Mouse (Mus musculus) liver, embryonic 11.5 days (tissue): ENCODE measurements at regions not wholly inside any gene's neighbourhood (a gene's known extent, or its start where the extent isn't known, plus 50 kb on each side); places are given as distances from the start of the nearest gene placed in this dataset.

Experiments used
- ATAC-seq: fragments of 200-750 bp; cut with Nextera tagmentation; replicated peaks from 2 replicates; pipeline ENCODE4 v1.8.0; 2017; ENCODE audit warnings: moderate number of reproducible peaks, mild to moderate bottlenecking, moderate TSS enrichment, moderate library complexity; ENCODE audit not compliant: low FRiP score
- DNase-seq: peaks from one replicate; pipeline ENCODE4 v3.0.0-alpha.2; 2017; ENCODE audit warnings: low spot score
- H3K27ac ChIP-seq: fragments of 300-500 bp; sonication (generic); 2 replicates; pipeline ENCODE4 v1.5.1; 2014; ENCODE audit warnings: mild to moderate bottlenecking, low read depth, low read length, control low read depth
- H3K27me3 ChIP-seq: fragments of 300-500 bp; sonication (generic); replicated peaks from 2 replicates; pipeline ENCODE4 v1.6.1; 2014; ENCODE audit warnings: low read length, mixed read lengths; ENCODE audit not compliant: control insufficient read depth, insufficient read depth
- H3K36me3 ChIP-seq: fragments of 300-500 bp; sonication (generic); 2 replicates; pipeline ENCODE4 v1.6.1; 2014; ENCODE audit warnings: mild to moderate bottlenecking, low read length, moderate library complexity, mixed read lengths; ENCODE audit not compliant: control insufficient read depth, insufficient read depth
- H3K4me1 ChIP-seq: fragments of 300-500 bp; sonication (generic); replicated peaks from 2 replicates; pipeline ENCODE4 v1.6.1; 2014; ENCODE audit warnings: low read length, mixed read lengths; ENCODE audit not compliant: control insufficient read depth, insufficient read depth
- H3K4me2 ChIP-seq: fragments of 300-500 bp; sonication (generic); 2 replicates; pipeline ENCODE4 v1.6.1; 2014; ENCODE audit warnings: mild to moderate bottlenecking, control low read depth, moderate library complexity
- H3K4me3 ChIP-seq: fragments of 300-500 bp; sonication (generic); 2 replicates; pipeline ENCODE4 v1.5.1; 2014; ENCODE audit warnings: low read depth, low read length, control low read depth
- H3K9ac ChIP-seq: fragments of 300-500 bp; sonication (generic); 2 replicates; pipeline ENCODE4 v1.6.1; 2014; ENCODE audit warnings: low read depth, low read length, control low read depth
- H3K9me3 ChIP-seq: fragments of 300-500 bp; sonication (generic); 2 replicates; pipeline ENCODE4 v1.6.1; 2016; ENCODE audit warnings: low read length, inconsistent platforms, mixed read lengths; ENCODE audit not compliant: control insufficient read depth
- WGBS: fragments of 180-500 bp; shearing (Covaris S2); extraction: QIAGEN DNeasy Blood & Tissue Kit; methylation state at CpG from one replicate; pipeline ENCODE4 v1.1.7; 2014; 5-methylcytosine and 5-hydroxymethylcytosine counted together

DNA sequence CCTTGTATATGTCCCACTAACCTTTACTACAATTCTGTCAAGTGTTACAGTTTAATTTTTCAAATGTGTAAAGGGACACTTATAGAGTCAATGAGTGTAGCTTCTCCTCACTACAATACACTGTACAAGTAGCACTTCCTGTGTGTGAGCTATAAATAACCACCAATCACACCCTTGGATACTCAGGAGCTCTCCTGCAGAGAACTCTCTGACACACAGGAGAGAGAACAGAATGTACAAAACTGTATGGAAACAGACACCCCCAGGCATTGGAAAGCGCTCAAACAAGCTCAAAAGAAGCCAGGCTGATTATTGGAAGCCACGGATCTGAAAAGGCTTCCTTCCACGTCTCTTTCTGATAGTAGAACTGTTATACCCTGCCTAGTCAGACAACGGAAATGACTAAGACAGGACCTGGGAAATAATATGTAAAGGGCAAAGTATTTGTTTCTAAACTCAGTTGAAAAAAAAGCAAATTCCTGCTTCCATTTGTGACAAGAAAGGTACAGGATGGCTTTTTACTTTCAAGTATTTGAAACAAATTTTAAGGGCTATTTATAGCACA lies 122.9 kb upstream of the Arhgap18 start:
- Histone ChIP-seq H3K27me3 (no peaks in the 10 kb centered on the region), H3K9ac (no peak overlapping the region), H3K4me2 (no peak overlapping the region), H3K36me3 (no peaks in the 10 kb centered on the region), H3K27ac (no peak overlapping the region), H3K4me3 (no peak overlapping the region), H3K4me1 (no peaks in the 10 kb centered on the region), H3K9me3 (no peaks in the 10 kb centered on the region)
- ATAC-seq, result no peak
- DNase-seq, result no peak
- WGBS, result 61% methylated on average over 4 of the region's 4 CpGs

- H3K27ac ChIP-seq, result no peak overlapping the region
- H3K36me3 ChIP-seq, result no peaks in the 10 kb centered on the region
- no peaks in the 10 kb centered on the region for H3K4me1 ChIP-seq
- no peak overlapping the region for H3K9ac ChIP-seq
- no peak overlapping the region for H3K4me2 ChIP-seq
- H3K27me3 ChIP-seq, result no peaks in the 10 kb centered on the region
- DNase-seq, result no peak
- H3K9me3 ChIP-seq, result no peaks in the 10 kb centered on the region
- 87% methylated on average over 5 of the region's 5 CpGs for WGBS
- ATAC-seq, result no peak
- H3K4me3 ChIP-seq, result no peak overlapping the region
Measured at GRCm38 (mm10) chr10:26632266-26632665, 121.0 kb upstream of the Arhgap18 start.

GRCm38 (mm10) chr10:26637459-26637858 lies 115.8 kb upstream of the Arhgap18 start:
- H3K9ac ChIP-seq, result no peak overlapping the region
- no peak overlapping the region for H3K4me2 ChIP-seq
- no peaks in the 10 kb centered on the region for H3K9me3 ChIP-seq
- H3K27me3 ChIP-seq, result no peaks in the 10 kb centered on the region
- no peaks in the 10 kb centered on the region for H3K4me1 ChIP-seq
- H3K36me3 ChIP-seq, result no peaks in the 10 kb centered on the region
- no peak overlapping the region for H3K4me3 ChIP-seq
- WGBS, result 60% methylated on average over 3 of the region's 3 CpGs
- ATAC-seq (no peak), DNase-seq (no peak)
- H3K27ac ChIP-seq, result no peak overlapping the region

- ATAC-seq (no peak), DNase-seq (no peak)
- Histone ChIP-seq H3K4me2 (no peak overlapping the region), H3K9ac (no peak overlapping the region), H3K27ac (no peak overlapping the region), H3K4me1 (no peaks in the 10 kb centered on the region), H3K4me3 (no peak overlapping the region), H3K36me3 (no peaks in the 10 kb centered on the region), H3K9me3 (no peaks in the 10 kb centered on the region), H3K27me3 (no peaks in the 10 kb centered on the region)
- WGBS, result 64% methylated on average over 4 of the region's 4 CpGs
Measured at GRCm38 (mm10) chr10:26638056-26638455, 115.2 kb upstream of the Arhgap18 start.

- Histone ChIP-seq H3K9me3 (no peaks in the 10 kb centered on the region), H3K36me3 (no peaks in the 10 kb centered on the region), H3K27me3 (no peaks in the 10 kb centered on the region), H3K4me2 (no peak overlapping the region), H3K4me1 (no peaks in the 10 kb centered on the region), H3K27ac (no peak overlapping the region), H3K9ac (no peak overlapping the region), H3K4me3 (no peak overlapping the region)
- no peak for ATAC-seq
- DNase-seq, result no peak
- 86% methylated on average over 3 of the region's 3 CpGs for WGBS
Measured at GRCm38 (mm10) chr10:26639118-26639517, 114.1 kb upstream of the Arhgap18 start.

GRCm38 (mm10) chr10:26653103-26653502 lies 100.1 kb upstream of the Arhgap18 start:
- Histone ChIP-seq H3K9ac (no peak overlapping the region), H3K4me2 (no peak overlapping the region)

DNA sequence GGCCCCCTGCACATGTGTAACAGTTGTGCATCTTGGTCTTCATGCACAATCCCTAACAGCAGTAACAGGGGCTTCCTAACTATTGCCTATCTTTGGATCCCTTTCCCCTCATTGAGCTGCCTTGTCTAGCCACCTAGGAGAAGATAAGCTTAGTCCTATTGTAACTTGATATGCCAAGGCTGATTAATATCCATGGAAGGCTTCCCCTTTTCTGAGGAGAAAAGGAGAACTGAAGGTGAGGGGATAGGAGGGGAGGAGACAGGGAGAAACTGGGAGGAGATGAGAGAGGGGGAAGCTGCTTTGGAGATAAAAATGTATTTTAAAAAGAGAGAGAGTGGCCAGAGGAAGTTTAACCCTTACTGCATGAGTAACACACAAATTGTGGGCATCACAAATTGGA lies 89.0 kb upstream of the Arhgap18 start:
- H3K9ac ChIP-seq, result no peak overlapping the region
- H3K4me1 ChIP-seq, result no peaks in the 10 kb centered on the region
- no peak for DNase-seq
- H3K27me3 ChIP-seq, result no peaks in the 10 kb centered on the region
- H3K36me3 ChIP-seq, result no peaks in the 10 kb centered on the region
- no peak overlapping the region for H3K27ac ChIP-seq
- no peak for ATAC-seq
- no peaks in the 10 kb centered on the region for H3K9me3 ChIP-seq
- no peak overlapping the region for H3K4me3 ChIP-seq
- H3K4me2 ChIP-seq, result no peak overlapping the region

More at GRCm38 (mm10) chr10:26653103-26653502, 100.1 kb upstream of the Arhgap18 start:
- DNase-seq (no peak), ATAC-seq (no peak)
- 59% methylated on average over 1 of the region's 1 CpGs for WGBS
- H3K36me3 ChIP-seq, result no peaks in the 10 kb centered on the region
- no peaks in the 10 kb centered on the region for H3K27me3 ChIP-seq
- H3K4me1 ChIP-seq, result no peaks in the 10 kb centered on the region
- H3K9me3 ChIP-seq, result no peaks in the 10 kb centered on the region
- H3K4me3 ChIP-seq, result no peak overlapping the region
- no peak overlapping the region for H3K27ac ChIP-seq

DNA sequence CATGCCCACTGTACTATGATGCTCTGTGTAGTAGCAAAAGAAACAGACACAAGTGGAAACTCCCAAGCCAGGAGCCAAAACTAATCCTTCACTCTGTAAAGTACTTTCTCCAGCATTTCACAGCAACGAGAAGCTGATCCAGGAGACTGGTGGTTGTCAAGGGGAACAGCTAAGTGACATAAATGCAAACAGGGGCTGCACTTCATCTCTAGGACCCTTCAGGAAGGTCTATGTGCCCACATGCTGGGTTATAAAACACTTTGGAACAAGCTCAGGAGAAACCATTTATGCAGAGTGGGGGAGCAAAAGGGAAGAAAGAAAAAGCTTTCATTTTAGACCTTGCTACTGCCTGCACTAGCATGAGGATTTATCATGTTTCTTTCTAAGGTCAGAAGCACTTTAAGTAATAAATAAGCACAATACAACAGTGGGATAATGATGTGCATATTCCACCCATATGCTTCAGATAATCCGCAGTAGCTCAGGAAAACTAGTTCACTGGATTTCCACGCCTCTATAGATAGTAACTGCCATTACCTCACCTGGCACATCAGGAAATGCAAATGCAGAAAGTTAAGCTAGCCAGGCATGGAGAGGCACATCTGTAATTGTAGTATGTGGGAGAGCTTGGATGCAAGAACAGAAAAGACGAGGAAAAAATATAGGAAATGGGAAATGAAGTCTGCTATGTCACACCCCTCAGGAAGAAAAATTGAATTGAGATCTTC lies 73.6 kb upstream of the Arhgap18 start:
- Histone ChIP-seq H3K4me2 (no peak overlapping the region), H3K36me3 (no peaks in the 10 kb centered on the region), H3K9ac (no peak overlapping the region), H3K9me3 (no peaks in the 10 kb centered on the region), H3K27me3 (no peaks in the 10 kb centered on the region), H3K4me1 (no peaks in the 10 kb centered on the region), H3K4me3 (no peak overlapping the region), H3K27ac (no peak overlapping the region)
- WGBS, result 64% methylated on average over 4 of the region's 4 CpGs
- ATAC-seq (no peak), DNase-seq (no peak)

DNA sequence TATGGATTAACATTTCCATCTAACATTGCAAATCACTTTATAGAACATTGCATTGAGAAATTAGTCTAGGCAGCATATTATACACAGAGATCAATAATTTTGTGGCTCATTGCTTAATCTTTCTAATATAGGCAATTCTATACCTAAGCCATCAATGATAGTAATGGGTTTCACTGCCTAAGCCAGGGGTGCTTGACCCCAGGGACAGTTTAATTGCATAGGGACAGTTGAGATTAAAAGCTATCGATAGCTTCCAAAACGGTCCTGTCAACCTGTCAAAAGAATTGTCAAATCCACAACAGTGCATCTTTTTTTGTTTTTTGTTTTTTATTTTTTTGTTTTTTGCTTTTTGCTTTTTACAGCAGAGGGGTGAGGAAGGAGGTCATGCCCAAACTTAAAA lies 58.5 kb upstream of the Arhgap18 start:
- Histone ChIP-seq H3K27me3 (no peaks in the 10 kb centered on the region; the same call in 1 of the 2 replicates), H3K36me3 (no peaks in the 10 kb centered on the region), H3K4me2 (peak overlapping the region; percentile 65), H3K9ac (no peak overlapping the region), H3K4me1 (no peaks in the 10 kb centered on the region), H3K9me3 (no peaks in the 10 kb centered on the region), H3K4me3 (no peak overlapping the region), H3K27ac (no peak overlapping the region)
- 68% methylated on average over 2 of the region's 2 CpGs for WGBS
- DNase-seq (no peak), ATAC-seq (no peak)
